Mouse (Mus musculus): ENCODE results near the gene Kdm6b. TPM values are rescaled to one million over a fixed set of nuclear protein-coding genes. Genes with fewer than 3 reads are reported as not detected.

Gene Kdm6b
- polyA plus RNA-seq (2015; fragmentation: Illumina TruSeq; extraction: RNeasy Lipid Tissue Mini Kit (QIAGEN cat#74804); ENCODE audit: low read depth, low replicate concordance), result 8.6 TPM

GRCm38 (mm10) chr11:69413221-69414181, at the start of gene Kdm6b:
Gene Kdm6b (minus strand): TSS chr11:69413675.

GRCm38 (mm10) chr11:69398059-69398458, 15.4 kb downstream of the Kdm6b start, which contains the start of gene Tmem88:
Gene Tmem88 (minus strand): TSS chr11:69398234.

GRCm38 (mm10) chr11:69395235-69395633, 18.2 kb downstream of the Kdm6b start, which contains the start of the genes Naa38 and Cyb5d1:
Gene Naa38 (plus strand): TSS chr11:69395487.
Gene Cyb5d1 (minus strand): TSS chr11:69395631.

GRCm38 (mm10) chr11:69369215-69369989, 44.1 kb downstream of the Kdm6b start, which contains the start of gene Chd3:
Gene Chd3 (minus strand): TSS chr11:69369406.

Other genes starting within 250 kb of the Kdm6b start
- 3.5 TPM for gene Alox8, start 215.8 kb downstream of the Kdm6b start, polyA plus RNA-seq (2015; fragmentation: Illumina TruSeq; extraction: RNeasy Lipid Tissue Mini Kit (QIAGEN cat#74804); ENCODE audit: low read depth, low replicate concordance)
- 1.1 TPM for gene Gucy2e, start 176.6 kb downstream of the Kdm6b start, polyA plus RNA-seq (2015; fragmentation: Illumina TruSeq; extraction: RNeasy Lipid Tissue Mini Kit (QIAGEN cat#74804); ENCODE audit: low read depth, low replicate concordance)
- gene Cntrob, start 89.9 kb downstream of the Kdm6b start, polyA plus RNA-seq (2015; fragmentation: Illumina TruSeq; extraction: RNeasy Lipid Tissue Mini Kit (QIAGEN cat#74804); ENCODE audit: low read depth, low replicate concordance), result 16.5 TPM
- gene Trappc1, start 89.7 kb downstream of the Kdm6b start, polyA plus RNA-seq (2015; fragmentation: Illumina TruSeq; extraction: RNeasy Lipid Tissue Mini Kit (QIAGEN cat#74804); ENCODE audit: low read depth, low replicate concordance), result 92.5 TPM
- 83.2 TPM for gene Kcnab3, start 87.4 kb downstream of the Kdm6b start, polyA plus RNA-seq (2015; fragmentation: Illumina TruSeq; extraction: RNeasy Lipid Tissue Mini Kit (QIAGEN cat#74804); ENCODE audit: low read depth, low replicate concordance)
- 217 TPM for gene Rnf227, start 73.2 kb downstream of the Kdm6b start, polyA plus RNA-seq (2015; fragmentation: Illumina TruSeq; extraction: RNeasy Lipid Tissue Mini Kit (QIAGEN cat#74804); ENCODE audit: low read depth, low replicate concordance)
- gene Chd3, start 44.3 kb downstream of the Kdm6b start, polyA plus RNA-seq (2015; fragmentation: Illumina TruSeq; extraction: RNeasy Lipid Tissue Mini Kit (QIAGEN cat#74804); ENCODE audit: low read depth, low replicate concordance), result 218 TPM
- 175 TPM for gene Naa38, start 18.2 kb downstream of the Kdm6b start, polyA plus RNA-seq (2015; fragmentation: Illumina TruSeq; extraction: RNeasy Lipid Tissue Mini Kit (QIAGEN cat#74804); ENCODE audit: low read depth, low replicate concordance)
- 37.8 TPM for gene Cyb5d1, start 18.0 kb downstream of the Kdm6b start, polyA plus RNA-seq (2015; fragmentation: Illumina TruSeq; extraction: RNeasy Lipid Tissue Mini Kit (QIAGEN cat#74804); ENCODE audit: low read depth, low replicate concordance)
- gene Tmem88, start 15.4 kb downstream of the Kdm6b start, polyA plus RNA-seq (2015; fragmentation: Illumina TruSeq; extraction: RNeasy Lipid Tissue Mini Kit (QIAGEN cat#74804); ENCODE audit: low read depth, low replicate concordance), result 2.1 TPM
- gene Dnah2, start 135.4 kb upstream of the Kdm6b start, polyA plus RNA-seq (2015; fragmentation: Illumina TruSeq; extraction: RNeasy Lipid Tissue Mini Kit (QIAGEN cat#74804); ENCODE audit: low read depth, low replicate concordance), result 1.4 TPM
- 78.5 TPM for gene Efnb3, start 146.5 kb upstream of the Kdm6b start, polyA plus RNA-seq (2015; fragmentation: Illumina TruSeq; extraction: RNeasy Lipid Tissue Mini Kit (QIAGEN cat#74804); ENCODE audit: low read depth, low replicate concordance)
- 12.1 TPM for gene Wrap53, start 166.6 kb upstream of the Kdm6b start, polyA plus RNA-seq (2015; fragmentation: Illumina TruSeq; extraction: RNeasy Lipid Tissue Mini Kit (QIAGEN cat#74804); ENCODE audit: low read depth, low replicate concordance)
- 21.0 TPM for gene Trp53, start 166.7 kb upstream of the Kdm6b start, polyA plus RNA-seq (2015; fragmentation: Illumina TruSeq; extraction: RNeasy Lipid Tissue Mini Kit (QIAGEN cat#74804); ENCODE audit: low read depth, low replicate concordance)
- gene Atp1b2, start 192.3 kb upstream of the Kdm6b start, polyA plus RNA-seq (2015; fragmentation: Illumina TruSeq; extraction: RNeasy Lipid Tissue Mini Kit (QIAGEN cat#74804); ENCODE audit: low read depth, low replicate concordance), result 372 TPM
- not detected for gene Shbg, start 204.2 kb upstream of the Kdm6b start, polyA plus RNA-seq (2015; fragmentation: Illumina TruSeq; extraction: RNeasy Lipid Tissue Mini Kit (QIAGEN cat#74804); ENCODE audit: low read depth, low replicate concordance)
- 20.6 TPM for gene Sat2, start 208.3 kb upstream of the Kdm6b start, polyA plus RNA-seq (2015; fragmentation: Illumina TruSeq; extraction: RNeasy Lipid Tissue Mini Kit (QIAGEN cat#74804); ENCODE audit: low read depth, low replicate concordance)
- gene Fxr2, start 219.3 kb upstream of the Kdm6b start, polyA plus RNA-seq (2015; fragmentation: Illumina TruSeq; extraction: RNeasy Lipid Tissue Mini Kit (QIAGEN cat#74804); ENCODE audit: low read depth, low replicate concordance), result 92.2 TPM
- not detected for gene Sox15, start 241.6 kb upstream of the Kdm6b start, polyA plus RNA-seq (2015; fragmentation: Illumina TruSeq; extraction: RNeasy Lipid Tissue Mini Kit (QIAGEN cat#74804); ENCODE audit: low read depth, low replicate concordance)
- 97.8 TPM for gene Mpdu1, start 249.0 kb upstream of the Kdm6b start, polyA plus RNA-seq (2015; fragmentation: Illumina TruSeq; extraction: RNeasy Lipid Tissue Mini Kit (QIAGEN cat#74804); ENCODE audit: low read depth, low replicate concordance)

Data from brain, adult 10 weeks (tissue).